Mouse (Mus musculus): ENCODE measurements around the gene Slc17a7. TPM values are rescaled to one million over a fixed set of nuclear protein-coding genes. Genes with fewer than 3 reads are reported as not detected.
A peak's percentile ranks its signal among the peaks of the same experiment; 100 is the strongest.

Slc17a7 gene
- polyA plus RNA-seq, 1 experiment from 2014 or later, result not detected

- DNase-seq (no peak), ATAC-seq (no peak)
- Histone ChIP-seq H3K9ac (replicated peaks) (no peak overlapping the region), H3K36me3 (replicated peaks; ENCODE audit: insufficient read depth, low read length) (no peaks in the 10 kb centered on the region), H3K4me2 (ENCODE audit: low read depth, low read length) (no peak overlapping the region), H3K4me3 (ENCODE audit: low read depth, low read length) (no peak overlapping the region), H3K27me3 (ENCODE audit: insufficient read depth, low read length) (peaks cover 74% of the 10 kb centered on the region), H3K27ac (ENCODE audit: low read depth) (no peak overlapping the region), H3K9me3 (ENCODE audit: low read length) (peaks cover 3% of the 10 kb centered on the region), H3K4me1 (ENCODE audit: insufficient read depth) (no peaks in the 10 kb centered on the region)
- TF ChIP-seq EP300 (IDR thresholded peaks at IDR 0.05; ENCODE audit: low read depth), result no peak
- TF ChIP-seq CTCF (IDR thresholded peaks at IDR 0.05; ENCODE audit: low read depth), result no peak
- WGBS (ENCODE audit: insufficient replicate concordance), result 5% methylated on average over 13 of the region's 13 CpGs
Measured at GRCm38 (mm10) chr7:45175398-45175797, 11.6 kb downstream of the Slc17a7 start.

- H3K27ac ChIP-seq (ENCODE audit: low read depth), result no peak overlapping the region
- no peaks in the 10 kb centered on the region for H3K4me1 ChIP-seq (ENCODE audit: insufficient read depth)
- WGBS (ENCODE audit: insufficient replicate concordance), result 3% methylated on average over 23 of the region's 23 CpGs
- no peak for TF ChIP-seq EP300 (IDR thresholded peaks at IDR 0.05; ENCODE audit: low read depth)
- TF ChIP-seq CTCF (IDR thresholded peaks at IDR 0.05; ENCODE audit: low read depth), result no peak
- H3K9me3 ChIP-seq (ENCODE audit: low read length), result peaks cover 3% of the 10 kb centered on the region
- no peak overlapping the region for H3K4me3 ChIP-seq (ENCODE audit: low read depth, low read length)
- DNase-seq (no peak), ATAC-seq (no peak)
- H3K27me3 ChIP-seq (ENCODE audit: insufficient read depth, low read length), result peaks cover 80% of the 10 kb centered on the region
- no peak overlapping the region for H3K4me2 ChIP-seq (ENCODE audit: low read depth, low read length)
- H3K9ac ChIP-seq (replicated peaks), result no peak overlapping the region
- no peaks in the 10 kb centered on the region for H3K36me3 ChIP-seq (replicated peaks; ENCODE audit: insufficient read depth, low read length)
Measured at GRCm38 (mm10) chr7:45175929-45176328, 12.2 kb downstream of the Slc17a7 start.

- ATAC-seq (no peak), DNase-seq (no peak)
- H3K4me3 ChIP-seq (ENCODE audit: low read depth, low read length), result no peak overlapping the region
- H3K36me3 ChIP-seq (replicated peaks; ENCODE audit: insufficient read depth, low read length), result no peaks in the 10 kb centered on the region
- H3K27ac ChIP-seq (ENCODE audit: low read depth), result no peak overlapping the region
- H3K9me3 ChIP-seq (ENCODE audit: low read length), result peaks cover 3% of the 10 kb centered on the region
- 4% methylated on average over 27 of the region's 31 CpGs for WGBS (ENCODE audit: insufficient replicate concordance)
- H3K27me3 ChIP-seq (ENCODE audit: insufficient read depth, low read length), result peaks cover 84% of the 10 kb centered on the region
- TF ChIP-seq EP300 (IDR thresholded peaks at IDR 0.05; ENCODE audit: low read depth) (no peak), CTCF (IDR thresholded peaks at IDR 0.05; ENCODE audit: low read depth) (no peak)
- H3K4me1 ChIP-seq (ENCODE audit: insufficient read depth), result no peaks in the 10 kb centered on the region; the same call in 1 of the 2 replicates
- no peak overlapping the region for H3K4me2 ChIP-seq (ENCODE audit: low read depth, low read length)
- H3K9ac ChIP-seq (replicated peaks), result no peak overlapping the region
Measured at GRCm38 (mm10) chr7:45176356-45176755, 12.6 kb downstream of the Slc17a7 start.

- no peak overlapping the region for H3K4me2 ChIP-seq (ENCODE audit: low read depth, low read length)
- H3K4me3 ChIP-seq (ENCODE audit: low read depth, low read length), result no peak overlapping the region
- no peaks in the 10 kb centered on the region for H3K9me3 ChIP-seq (ENCODE audit: low read length)
- TF ChIP-seq EP300 (IDR thresholded peaks at IDR 0.05; ENCODE audit: low read depth) (no peak), CTCF (IDR thresholded peaks at IDR 0.05; ENCODE audit: low read depth) (no peak)
- no peak overlapping the region for H3K9ac ChIP-seq (replicated peaks)
- DNase-seq, result peak; percentile 38
- peaks cover 7% of the 10 kb centered on the region for H3K4me1 ChIP-seq (ENCODE audit: insufficient read depth)
- H3K27me3 ChIP-seq (ENCODE audit: insufficient read depth, low read length), result peaks cover 96% of the 10 kb centered on the region
- 21% methylated on average over 7 of the region's 7 CpGs for WGBS (ENCODE audit: insufficient replicate concordance)
- H3K27ac ChIP-seq (ENCODE audit: low read depth), result no peak overlapping the region
- ATAC-seq, result no peak
- no peaks in the 10 kb centered on the region for H3K36me3 ChIP-seq (replicated peaks; ENCODE audit: insufficient read depth, low read length)
Measured at GRCm38 (mm10) chr7:45178550-45178949, 14.8 kb downstream of the Slc17a7 start.

GRCm38 (mm10) chr7:45179469-45179868 lies 15.7 kb downstream of the Slc17a7 start, which contains the start of gene Gfy:
Gene Gfy, minus strand, starts transcription at chr7:45179569.
- H3K4me3 ChIP-seq (ENCODE audit: low read depth, low read length), result no peak within 1 kb of the TSS
- TF ChIP-seq CTCF (IDR thresholded peaks at IDR 0.05; ENCODE audit: low read depth) (no peak), EP300 (IDR thresholded peaks at IDR 0.05; ENCODE audit: low read depth) (no peak)
- H3K9me3 ChIP-seq (ENCODE audit: low read length), result no peaks in the 10 kb centered on the region
- H3K27me3 ChIP-seq (ENCODE audit: insufficient read depth, low read length), result peaks cover 98% of the 10 kb centered on the region
- H3K4me2 ChIP-seq (ENCODE audit: low read depth, low read length), result no peak within 1 kb of the TSS
- no peak within 1 kb of the TSS for H3K27ac ChIP-seq (ENCODE audit: low read depth)
- peaks cover 7% of the 10 kb centered on the region for H3K4me1 ChIP-seq (ENCODE audit: insufficient read depth)
- DNase-seq (no peak), ATAC-seq (no peak)
- H3K36me3 ChIP-seq (replicated peaks; ENCODE audit: insufficient read depth, low read length), result no peaks in the 10 kb centered on the region
- H3K9ac ChIP-seq (replicated peaks), result no peak within 1 kb of the TSS
- WGBS (ENCODE audit: insufficient replicate concordance), result 27% methylated on average over 7 of the region's 7 CpGs

- ATAC-seq (no peak), DNase-seq (no peak)
- H3K4me3 ChIP-seq (ENCODE audit: low read depth, low read length), result peak within 1 kb of the TSS; percentile 25; the same call in 1 of the 2 replicates
- no peaks in the 10 kb centered on the region for H3K9me3 ChIP-seq (ENCODE audit: low read length)
- H3K27me3 ChIP-seq (ENCODE audit: insufficient read depth, low read length), result peaks cover 96% of the 10 kb centered on the region
- no peak within 1 kb of the TSS for H3K27ac ChIP-seq (ENCODE audit: low read depth)
- no peak within 1 kb of the TSS for H3K9ac ChIP-seq (replicated peaks)
- peak within 1 kb of the TSS; percentile 55 for H3K4me2 ChIP-seq (ENCODE audit: low read depth, low read length)
- 28% methylated on average over 18 of the region's 20 CpGs for whole genome bisulfite sequencing (ENCODE audit: insufficient replicate concordance)
- peaks cover 7% of the 10 kb centered on the region for H3K4me1 ChIP-seq (ENCODE audit: insufficient read depth)
- H3K36me3 ChIP-seq (replicated peaks; ENCODE audit: insufficient read depth, low read length), result no peaks in the 10 kb centered on the region
- TF ChIP-seq EP300 (IDR thresholded peaks at IDR 0.05; ENCODE audit: low read depth), result no peak
- TF ChIP-seq CTCF (IDR thresholded peaks at IDR 0.05; ENCODE audit: low read depth), result no peak
Measured at GRCm38 (mm10) chr7:45180896-45181477, 17.2 kb downstream of the Slc17a7 start, which contains the start of gene Pth2. Gene Pth2, plus strand, starts transcription at chr7:45180995.

Measured in liver, postnatal 0 days (tissue).